Mouse (Mus musculus) heart, adult 2 months (tissue): ENCODE measurements around the gene Mfsd6l. TPM values are rescaled to one million over a fixed set of nuclear protein-coding genes. Genes with fewer than 3 reads are reported as not detected.

Experiments
- DNase-seq, 2 experiments: peaks; one replicate each; pipeline ENCODE4 v3.0.0; 2021
- H3K27ac ChIP-seq: fragments of 200-600 bp; 2 replicates; pipeline ENCODE4 v1.8.1; 2022
- H3K27me3 ChIP-seq: fragments of 200-500 bp; 2 replicates; pipeline ENCODE4 v1.6.1; 2012; ENCODE audit warnings: mild to moderate bottlenecking, low read length, inconsistent platforms, mixed read lengths; ENCODE audit not compliant: control insufficient read depth, insufficient read depth
- H3K36me3 ChIP-seq: fragments of 200-500 bp; 2 replicates; pipeline ENCODE4 v1.6.1; 2012; ENCODE audit warnings: low read length, inconsistent platforms; ENCODE audit not compliant: control insufficient read depth, insufficient read depth
- H3K4me1 ChIP-seq: fragments of 200-500 bp; 2 replicates; pipeline ENCODE4 v1.6.1; 2011; ENCODE audit warnings: low read length; ENCODE audit not compliant: control insufficient read depth, insufficient read depth
- H3K4me3 ChIP-seq: fragments of 200-600 bp; 2 replicates; pipeline ENCODE4 v1.8.1; 2022
- H3K79me2 ChIP-seq: fragments of 200-500 bp; replicated peaks from 2 replicates; pipeline ENCODE4 v1.6.1; 2012; ENCODE audit warnings: mild to moderate bottlenecking, inconsistent platforms, low read length, moderate library complexity, mixed read lengths; ENCODE audit not compliant: control insufficient read depth, insufficient read depth
- H3K9ac ChIP-seq: fragments of 200-500 bp; 2 replicates; pipeline ENCODE4 v1.6.1; 2012; ENCODE audit warnings: low read depth, mild to moderate bottlenecking, control low read depth, inconsistent platforms, low read length, mixed read lengths
- CTCF ChIP-seq: fragments of 200-600 bp; IDR thresholded peaks from 2 replicates; pipeline ENCODE4 v1.8.1; 2022; ENCODE audit warnings: antibody characterized with exemption, mild to moderate bottlenecking, moderate library complexity
- EP300 ChIP-seq: fragments of 200-500 bp; IDR thresholded peaks from 2 replicates; pipeline ENCODE4 v1.6.1; 2011; ENCODE audit warnings: low read depth, low read length, control low read depth; ENCODE audit not compliant: insufficient read depth
- POLR2A ChIP-seq: fragments of 200-500 bp; IDR thresholded peaks from 2 replicates; pipeline ENCODE4 v1.6.1; 2011; ENCODE audit warnings: mild to moderate bottlenecking, low read depth, low read length, control low read depth; ENCODE audit not compliant: insufficient read depth
- WGBS: fragments of 180-500 bp; shearing (Covaris S2); methylation state at CpG from one replicate; pipeline ENCODE4 v1.1.7; 2018; 5-methylcytosine and 5-hydroxymethylcytosine counted together
- intact Hi-C: fragments of 180-260 bp; cut with DNase I; formaldehyde crosslinking; loops from one replicate; pipeline ENCODE4 v1.15.1; 2025
- polyA plus RNA-seq: library from polyadenylated mRNA; depleted of rRNA; stranded (reverse); fragments of >200 nt; gene quantifications from 2 replicates; pipeline ENCODE4 v1.2.3, GENCODE M21; 2012; rRNA removed
- total RNA-seq, 2 experiments: library from RNA; stranded (reverse); gene quantifications; 2 replicates each; pipeline ENCODE4 v1.2.3; 2021

The Mfsd6l gene
- total and polyA plus RNA-seq, 3 experiments: 0.61 TPM; not detected in 2

DNA sequence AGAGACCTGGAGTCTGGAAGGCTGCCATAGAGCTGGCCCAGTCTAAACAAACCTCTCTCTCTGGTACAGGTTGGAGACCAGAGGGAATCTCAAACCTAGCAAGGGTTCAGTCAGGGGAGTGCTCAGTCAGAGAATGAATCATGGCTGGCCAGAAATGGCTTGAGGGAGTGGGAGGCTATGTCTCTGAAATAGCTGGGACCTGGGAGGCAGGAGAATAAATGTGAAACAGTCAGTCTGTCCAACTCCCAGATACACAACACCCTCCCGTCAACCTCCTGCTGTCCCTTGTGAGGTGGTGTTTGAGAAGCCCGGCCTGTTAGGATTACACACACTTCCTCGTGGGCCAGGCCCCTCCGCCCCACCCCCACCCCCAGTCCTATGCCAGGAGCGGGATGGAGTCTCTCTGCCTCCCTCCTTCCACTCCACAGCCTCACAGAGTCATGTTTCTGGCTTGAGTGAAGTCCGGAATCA is 44.6 kb downstream of the Mfsd6l start:
- H3K9ac ChIP-seq: no peak overlapping the region
- peaks cover 14% of the 10 kb centered on the region for H3K4me1 ChIP-seq
- H3K79me2 ChIP-seq: no peaks in the 10 kb centered on the region
- no peaks in the 10 kb centered on the region for H3K27me3 ChIP-seq
- TF ChIP-seq POLR2A: no peak
- TF ChIP-seq EP300: no peak
- TF ChIP-seq CTCF: no peak
- peak overlapping the region; percentile 15; the same call in 1 of the 2 replicates for H3K27ac ChIP-seq
- no peaks in the 10 kb centered on the region for H3K36me3 ChIP-seq
- 36% methylated on average over 6 of the region's 6 CpGs for WGBS
- DNase-seq: no peak
- H3K4me3 ChIP-seq: no peak overlapping the region
- intact Hi-C loops: no loop called here

DNA sequence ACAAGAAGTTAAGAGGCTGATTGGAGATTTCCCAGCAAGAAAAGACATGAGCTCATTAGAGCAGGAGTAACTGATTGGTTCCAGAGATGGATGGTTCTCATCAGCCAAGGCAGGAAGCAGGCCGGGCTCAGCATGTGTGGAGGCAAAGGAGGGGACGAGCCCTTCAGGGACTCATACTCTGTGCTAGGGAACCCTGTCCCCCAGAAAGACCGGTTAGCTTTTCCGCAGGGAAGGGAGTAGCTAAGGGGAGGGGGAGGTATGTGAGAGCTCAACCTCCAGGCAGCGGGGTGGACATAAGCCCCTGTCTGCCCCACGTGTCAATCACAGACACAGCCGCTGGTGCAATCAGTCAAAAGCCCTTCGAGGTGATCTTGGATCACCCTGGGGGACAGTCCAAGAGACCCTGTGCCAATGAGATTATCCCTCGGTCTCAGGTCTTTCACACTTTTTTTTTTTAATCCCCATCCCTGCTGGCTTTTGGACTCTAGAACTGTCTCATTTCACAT is 45.6 kb downstream of the Mfsd6l start:
- H3K27ac ChIP-seq: peak overlapping the region; percentile 50; the same call in 1 of the 2 replicates
- no peaks in the 10 kb centered on the region for H3K79me2 ChIP-seq
- DNase-seq: peak; percentile 31 to 35
- H3K27me3 ChIP-seq: no peaks in the 10 kb centered on the region
- peaks cover 14% of the 10 kb centered on the region for H3K4me1 ChIP-seq
- no peak for TF ChIP-seq POLR2A
- TF ChIP-seq EP300: no peak
- no peak for TF ChIP-seq CTCF
- no peaks in the 10 kb centered on the region for H3K36me3 ChIP-seq
- no peak overlapping the region for H3K9ac ChIP-seq
- WGBS: 45% methylated on average over 9 of the region's 9 CpGs
- intact Hi-C loops: no loop called here
- H3K4me3 ChIP-seq: no peak overlapping the region

- H3K36me3 ChIP-seq: no peaks in the 10 kb centered on the region
- H3K9ac ChIP-seq: no peak overlapping the region
- intact Hi-C loops: no loop called here
- H3K27me3 ChIP-seq: no peaks in the 10 kb centered on the region
- peaks cover 14% of the 10 kb centered on the region for H3K4me1 ChIP-seq
- DNase-seq: peak in 1 of 2 experiments; percentile 39
- TF ChIP-seq POLR2A: no peak
- no peak for TF ChIP-seq CTCF
- TF ChIP-seq EP300: no peak
- no peak overlapping the region; the same call in 1 of the 2 replicates for H3K27ac ChIP-seq
- 16% methylated on average over 8 of the region's 8 CpGs for WGBS
- H3K4me3 ChIP-seq: no peak overlapping the region
- no peaks in the 10 kb centered on the region for H3K79me2 ChIP-seq
Measured at GRCm38 (mm10) chr11:68602200-68602931, 46.4 kb downstream of the Mfsd6l start.

DNA sequence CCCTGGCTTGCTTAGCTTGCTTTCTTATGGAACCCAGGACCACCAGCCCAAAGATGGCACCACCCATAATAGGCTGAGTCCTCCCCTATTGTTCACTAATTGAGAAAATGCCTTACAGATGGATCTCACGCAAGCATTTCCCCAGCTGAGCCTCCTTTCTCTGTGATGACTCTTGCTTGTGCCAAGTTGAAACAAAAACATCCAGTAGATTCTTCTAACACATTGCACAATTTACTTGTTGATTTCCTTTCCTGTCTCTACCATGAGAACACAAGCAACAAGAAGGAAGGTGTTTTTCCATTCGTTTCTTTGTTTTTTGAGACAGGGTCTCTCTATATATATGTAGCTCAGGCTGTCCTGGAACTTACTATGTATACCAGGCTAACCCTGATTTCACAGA is 51.1 kb downstream of the Mfsd6l start:
- WGBS: 42% methylated on average over 2 of the region's 2 CpGs
- H3K27ac ChIP-seq: no peak overlapping the region
- no peak overlapping the region for H3K9ac ChIP-seq
- TF ChIP-seq CTCF: no peak
- no peak for TF ChIP-seq EP300
- TF ChIP-seq POLR2A: no peak
- no peaks in the 10 kb centered on the region for H3K36me3 ChIP-seq
- H3K79me2 ChIP-seq: no peaks in the 10 kb centered on the region
- intact Hi-C loops: no loop called here
- H3K4me1 ChIP-seq: peaks cover 4% of the 10 kb centered on the region
- DNase-seq: no peak
- H3K4me3 ChIP-seq: no peak overlapping the region
- no peaks in the 10 kb centered on the region for H3K27me3 ChIP-seq

Other genes starting within 250 kb of the Mfsd6l start
- gene Ntn1, start 155.4 kb upstream of the Mfsd6l start, total RNA-seq: 10 to 100 TPM; 55.1 to 70.5 TPM
- gene Ntn1, start 155.4 kb upstream of the Mfsd6l start, polyA plus RNA-seq: 32.4 and 35.4 TPM in 2 replicates
- 1 to 10 TPM in 1 of 2 experiments, under 1 TPM in 1; 0.84 to 1.3 TPM for gene Pik3r5, start 124.1 kb upstream of the Mfsd6l start, total RNA-seq
- gene Pik3r5, start 124.1 kb upstream of the Mfsd6l start, polyA plus RNA-seq: 1.4 and 2.9 TPM in 2 replicates
- 1 to 10 TPM; 3.6 to 6.1 TPM for gene Pik3r6, start 53.2 kb upstream of the Mfsd6l start, total RNA-seq
- 9.0 and 11.4 TPM in 2 replicates for gene Pik3r6, start 53.2 kb upstream of the Mfsd6l start, polyA plus RNA-seq
- not detected for gene Ccdc42, start 30.8 kb downstream of the Mfsd6l start, total RNA-seq
- gene Ccdc42, start 30.8 kb downstream of the Mfsd6l start, polyA plus RNA-seq: 0.26 TPM in 1 of 2 replicates, not detected in the other
- 10 to 100 TPM; 25.6 to 25.9 TPM for gene Myh10, start 135.4 kb downstream of the Mfsd6l start, total RNA-seq
- gene Myh10, start 135.4 kb downstream of the Mfsd6l start, polyA plus RNA-seq: 17.9 and 30.0 TPM in 2 replicates